Mouse (Mus musculus): ENCODE results near the gene Gm5771.
"Not testable (repeated sequence)": the region's sequence is repeated elsewhere in the genome, so short reads cannot be mapped to it uniquely, and the experiment has no call there.

The Gm5771 gene

GRCm38 (mm10) chr6:41392056-41392455, at the start of gene Gm5771:
Gm5771 (plus strand) TSS chr6:41392356.
- DNase-seq (ENCODE audit: low spot score): not testable (repeated sequence)

GRCm38 (mm10) chr6:41353932-41354331, 38.2 kb upstream of the Gm5771 start, which contains the start of gene Try10:
Try10 (plus strand) TSS chr6:41354105.
- no peak for DNase-seq (ENCODE audit: low spot score)

GRCm38 (mm10) chr6:41373772-41374171, 18.4 kb upstream of the Gm5771 start:
- DNase-seq (ENCODE audit: low spot score): not testable (repeated sequence)

- DNase-seq (ENCODE audit: low spot score): not testable (repeated sequence)
These were observed 14.6 kb upstream of the Gm5771 start, which contains the start of gene Prss3 for GRCm38 (mm10) chr6:41377578-41377977. Prss3 (minus strand) TSS chr6:41377678.

GRCm38 (mm10) chr6:41386781-41387180, 5.4 kb upstream of the Gm5771 start:
- DNase-seq (ENCODE audit: low spot score): no peak

- DNase-seq (ENCODE audit: low spot score): not testable (repeated sequence)
These were observed 516 bp upstream of the Gm5771 start for GRCm38 (mm10) chr6:41391640-41392039.

- not testable (repeated sequence) for DNase-seq (ENCODE audit: low spot score)
These were observed 50.1 kb downstream of the Gm5771 start for GRCm38 (mm10) chr6:41442261-41442660.

GRCm38 (mm10) chr6:41446045-41446444, 53.9 kb downstream of the Gm5771 start, which contains the start of gene Gm10334:
Gm10334 (minus strand) TSS chr6:41446145.
- DNase-seq (ENCODE audit: low spot score): not testable (repeated sequence)
